Mouse (Mus musculus) bone marrow macrophage, adult 2 months (primary cell): ENCODE results near the gene Tnp2. TPM values are rescaled to one million over a fixed set of nuclear protein-coding genes. Genes with fewer than 3 reads are reported as not detected.
"Not testable (repeated sequence)": the region's sequence is repeated elsewhere in the genome, so short reads cannot be mapped to it uniquely, and the experiment has no call there.

Experiments used
- H3K27ac ChIP-seq: 2 replicates; pipeline ENCODE4 v1.5.1; 2012; ENCODE audit warnings: low read depth, low read length; ENCODE audit not compliant: insufficient read depth
- H3K4me1 ChIP-seq: 2 replicates; pipeline ENCODE4 v1.6.1; 2012; ENCODE audit warnings: low read length; ENCODE audit not compliant: control insufficient read depth, insufficient read depth
- H3K4me3 ChIP-seq: 2 replicates; pipeline ENCODE4 v1.5.1; 2012; ENCODE audit warnings: mild to moderate bottlenecking, low read length, moderate library complexity; ENCODE audit not compliant: insufficient read depth
- CTCF ChIP-seq: IDR thresholded peaks from 2 replicates; pipeline ENCODE4 v1.5.1; 2012; ENCODE audit warnings: low read depth, mild to moderate bottlenecking, low read length, moderate library complexity
- POLR2A ChIP-seq: IDR thresholded peaks from 2 replicates; pipeline ENCODE4 v1.6.1; 2012; ENCODE audit warnings: mild to moderate bottlenecking, low read depth, low read length, borderline replicate concordance
- polyA plus RNA-seq: library from polyadenylated mRNA; stranded (reverse); fragments of >200 nt; gene quantifications from 2 replicates; pipeline ENCODE4 v1.2.4, GENCODE M21; 2012; ENCODE audit not compliant: missing spikeins, insufficient read depth, insufficient read length

The Tnp2 gene
- polyA plus RNA-seq, 1 experiment, result not detected

GRCm38 (mm10) chr16:10824536-10824935, 36.1 kb upstream of the Tnp2 start:
- no peak overlapping the region for H3K27ac ChIP-seq
- TF ChIP-seq POLR2A (no peak), CTCF (no peak)
- no peak overlapping the region for H3K4me3 ChIP-seq
- H3K4me1 ChIP-seq, result no peaks in the 10 kb centered on the region

- H3K4me3 ChIP-seq, result no peak overlapping the region
- no peak overlapping the region for H3K27ac ChIP-seq
- no peaks in the 10 kb centered on the region for H3K4me1 ChIP-seq
- TF ChIP-seq CTCF (no peak), POLR2A (no peak)
These were observed 32.9 kb upstream of the Tnp2 start for GRCm38 (mm10) chr16:10821387-10821786.

- no peak overlapping the region for H3K4me3 ChIP-seq
- no peaks in the 10 kb centered on the region for H3K4me1 ChIP-seq
- TF ChIP-seq CTCF (no peak), POLR2A (no peak)
- no peak overlapping the region for H3K27ac ChIP-seq
These were observed 31.5 kb upstream of the Tnp2 start for GRCm38 (mm10) chr16:10819966-10820365.

- Histone ChIP-seq H3K4me3 (no peak overlapping the region), H3K4me1 (no peaks in the 10 kb centered on the region), H3K27ac (no peak overlapping the region)
- no peak for TF ChIP-seq CTCF
- TF ChIP-seq POLR2A, result no peak
These were observed 30.2 kb upstream of the Tnp2 start for GRCm38 (mm10) chr16:10818579-10819135.

GRCm38 (mm10) chr16:10814864-10815263, 26.4 kb upstream of the Tnp2 start:
- no peak overlapping the region for H3K27ac ChIP-seq
- no peak for TF ChIP-seq POLR2A
- H3K4me1 ChIP-seq, result no peaks in the 10 kb centered on the region
- H3K4me3 ChIP-seq, result no peak overlapping the region

- Histone ChIP-seq H3K4me1 (no peaks in the 10 kb centered on the region), H3K4me3 (no peak overlapping the region), H3K27ac (no peak overlapping the region)
- TF ChIP-seq CTCF (no peak), POLR2A (no peak)
These were observed 25.3 kb upstream of the Tnp2 start for GRCm38 (mm10) chr16:10813726-10814125.

- no peak within 1 kb of the TSS for H3K27ac ChIP-seq
- H3K4me3 ChIP-seq, result no peak within 1 kb of the TSS
- TF ChIP-seq POLR2A, result no peak
- no peak for TF ChIP-seq CTCF
- no peaks in the 10 kb centered on the region for H3K4me1 ChIP-seq
These were observed 24.5 kb upstream of the Tnp2 start, which contains the start of gene Gm11172 for GRCm38 (mm10) chr16:10812865-10813371. TSS of gene Gm11172 (plus strand) at chr16:10812915.

- Histone ChIP-seq H3K4me3 (no peak overlapping the region), H3K4me1 (no peaks in the 10 kb centered on the region)
- TF ChIP-seq CTCF (no peak), POLR2A (no peak)
These were observed 21.9 kb upstream of the Tnp2 start for GRCm38 (mm10) chr16:10810376-10810775.

GRCm38 (mm10) chr16:10805789-10806527, 17.5 kb upstream of the Tnp2 start, which contains the start of gene Prm1:
TSS of gene Prm1 (minus strand) at chr16:10805839.
- no peaks in the 10 kb centered on the region for H3K4me1 ChIP-seq
- TF ChIP-seq POLR2A (no peak), CTCF (no peak)
- H3K4me3 ChIP-seq, result no peak within 1 kb of the TSS
- H3K27ac ChIP-seq, result no peak within 1 kb of the TSS

More at GRCm38 (mm10) chr16:10810376-10810775, 21.9 kb upstream of the Tnp2 start:
- H3K27ac ChIP-seq, result no peak overlapping the region

- H3K4me3 ChIP-seq, H3K4me1 ChIP-seq, H3K27ac ChIP-seq: not testable (repeated sequence)
These were observed 14.0 kb upstream of the Tnp2 start for GRCm38 (mm10) chr16:10802420-10802819.
